Comparison of ENCODE assay signal across 13 mouse cellular contexts in the genomic region with DNA sequence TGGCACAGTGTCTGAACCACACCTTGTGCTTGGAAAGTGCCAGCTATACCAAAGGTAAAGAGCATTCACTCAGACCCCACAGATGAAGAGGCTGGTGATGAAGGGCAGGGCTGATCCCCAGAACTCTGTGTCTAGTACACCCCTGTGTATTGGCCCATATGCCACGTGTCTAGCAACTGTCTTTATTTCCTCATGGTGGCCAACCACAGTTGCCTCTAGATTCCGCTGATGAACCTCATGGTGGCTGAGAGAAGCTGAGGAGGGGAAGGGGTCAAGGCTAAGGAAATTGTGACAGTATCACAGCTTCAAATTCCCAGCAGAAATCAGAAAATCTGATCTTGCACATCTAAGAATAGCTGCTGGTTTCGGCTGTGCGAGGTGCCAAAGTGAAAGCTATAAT.
"Had no signal": no experiment of that assay in that cellular context is flagged by ENCODE, and none has a peak within 500 bp of the region (broad histone marks: within the 10 kb centered on the region; RNA-seq: fewer than 3 reads in every experiment).

No protein-coding gene starts in this region.

- H3K27me3 ChIP-seq: liver, embryonic 13.5 days; megakaryocyte, embryonic 14.5 days; midbrain, embryonic 13.5 days had no signal

- ATAC-seq: midbrain, embryonic 13.5 days; midbrain, embryonic 16.5 days had no signal

- DNase-seq: kidney, postnatal 25 days; liver, embryonic 13.5 days; lung, adult 2 months; lung, postnatal 14 days; right cerebral cortex, adult 18-20 months; right cerebral cortex, postnatal 14 days; right cerebral cortex, postnatal 4 days; thymus, postnatal 36 days had no signal

- H3K9ac ChIP-seq: liver, embryonic 13.5 days; midbrain, embryonic 13.5 days had no signal

- H3K4me3 ChIP-seq: liver, embryonic 13.5 days; megakaryocyte, embryonic 14.5 days; midbrain, embryonic 10.5 days; midbrain, embryonic 13.5 days had no signal

- H3K4me2 ChIP-seq: liver, embryonic 13.5 days; midbrain, embryonic 13.5 days had no signal

- H3K4me1 ChIP-seq: liver, embryonic 13.5 days; midbrain, embryonic 10.5 days had no signal

- H3K9me3 ChIP-seq: liver, embryonic 13.5 days; megakaryocyte, embryonic 14.5 days; midbrain, embryonic 10.5 days; midbrain, embryonic 13.5 days had no signal

- H3K27ac ChIP-seq: kidney, postnatal 0 days; liver, embryonic 13.5 days; midbrain, embryonic 10.5 days; midbrain, embryonic 13.5 days had no signal
